Mouse (Mus musculus) stomach, embryonic 15.5 days (tissue): ENCODE results near the gene Cep68. TPM values are rescaled to one million over a fixed set of nuclear protein-coding genes. Genes with fewer than 3 reads are reported as not detected.

Experiments
- ATAC-seq: fragments of 200-750 bp; cut with Nextera tagmentation; 2 replicates; pipeline ENCODE4 v1.8.0; 2017; ENCODE audit warnings: low read depth, moderate number of reproducible peaks, moderate TSS enrichment; ENCODE audit not compliant: insufficient read depth, low FRiP score
- H3K27ac ChIP-seq: fragments of 300-500 bp; sonication (generic); 2 replicates; pipeline ENCODE4 v1.5.1; 2015; ENCODE audit warnings: mild to moderate bottlenecking, inconsistent platforms
- H3K27me3 ChIP-seq: fragments of 300-500 bp; sonication (generic); replicated peaks from 2 replicates; pipeline ENCODE4 v1.6.1; 2015; ENCODE audit warnings: inconsistent platforms
- H3K36me3 ChIP-seq: fragments of 300-500 bp; sonication (generic); 2 replicates; pipeline ENCODE4 v1.6.1; 2015; ENCODE audit warnings: inconsistent platforms
- H3K4me1 ChIP-seq: fragments of 300-500 bp; sonication (generic); 2 replicates; pipeline ENCODE4 v1.6.1; 2015; ENCODE audit warnings: inconsistent platforms
- H3K4me2 ChIP-seq: fragments of 300-500 bp; sonication (generic); 2 replicates; pipeline ENCODE4 v1.6.1; 2015; ENCODE audit warnings: mild to moderate bottlenecking, inconsistent platforms
- H3K4me3 ChIP-seq: fragments of 300-500 bp; sonication (generic); replicated peaks from 2 replicates; pipeline ENCODE4 v1.5.1; 2015; ENCODE audit warnings: inconsistent platforms
- H3K9ac ChIP-seq: fragments of 300-500 bp; sonication (generic); 2 replicates; pipeline ENCODE4 v1.6.1; 2015; ENCODE audit warnings: inconsistent platforms
- H3K9me3 ChIP-seq: fragments of 300-500 bp; sonication (generic); 2 replicates; pipeline ENCODE4 v1.6.1; 2016; ENCODE audit warnings: inconsistent platforms
- WGBS: fragments of 180-500 bp; shearing (Covaris S2); methylation state at CpG from one replicate; pipeline ENCODE4 v1.1.7; 2015; 5-methylcytosine and 5-hydroxymethylcytosine counted together
- polyA plus RNA-seq: library from polyadenylated mRNA; unstranded; fragments of >200 nt; fragmentation: Nextera tagmentation; extraction: Ambion mirVana; gene quantifications from 2 replicates; pipeline ENCODE4 v1.2.1, GENCODE M21; 2015

Gene Cep68
- polyA plus RNA-seq, 1 experiment from 2014 or later = 24.3 TPM

DNA sequence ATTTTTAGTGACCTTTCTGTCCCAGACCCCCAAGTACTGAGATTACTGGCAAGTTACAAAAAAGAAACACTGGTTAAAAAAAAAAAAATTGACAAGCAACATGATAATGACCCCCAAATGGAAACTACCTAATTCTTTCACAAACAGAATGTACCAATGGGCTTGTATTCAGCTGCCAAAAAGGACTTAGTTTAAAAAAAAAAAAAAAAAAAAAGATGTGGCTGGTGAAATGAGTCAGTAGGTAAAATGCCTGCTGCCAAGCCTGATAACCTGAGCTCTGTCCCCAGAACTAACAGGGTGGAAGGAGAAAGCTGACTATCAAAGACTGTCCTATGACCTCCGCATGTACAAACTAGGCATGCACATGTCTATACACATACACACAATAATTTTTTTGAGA, 32.0 kb downstream of the Cep68 start:
- no peak overlapping the region for H3K4me2 ChIP-seq
- H3K27me3 ChIP-seq = no peaks in the 10 kb centered on the region
- H3K36me3 ChIP-seq = peaks cover 19% of the 10 kb centered on the region; the same call in 1 of the 2 replicates
- H3K4me3 ChIP-seq = no peak overlapping the region
- H3K4me1 ChIP-seq = 0 out of 2 replicates have a peak, but pooled peaks cover 3% of the 10 kb centered on the region
- H3K9ac ChIP-seq = no peak overlapping the region
- no peak overlapping the region for H3K27ac ChIP-seq
- 97% methylated on average over 1 of the region's 1 CpGs for WGBS
- H3K9me3 ChIP-seq = no peaks in the 10 kb centered on the region
- no peak for ATAC-seq

DNA sequence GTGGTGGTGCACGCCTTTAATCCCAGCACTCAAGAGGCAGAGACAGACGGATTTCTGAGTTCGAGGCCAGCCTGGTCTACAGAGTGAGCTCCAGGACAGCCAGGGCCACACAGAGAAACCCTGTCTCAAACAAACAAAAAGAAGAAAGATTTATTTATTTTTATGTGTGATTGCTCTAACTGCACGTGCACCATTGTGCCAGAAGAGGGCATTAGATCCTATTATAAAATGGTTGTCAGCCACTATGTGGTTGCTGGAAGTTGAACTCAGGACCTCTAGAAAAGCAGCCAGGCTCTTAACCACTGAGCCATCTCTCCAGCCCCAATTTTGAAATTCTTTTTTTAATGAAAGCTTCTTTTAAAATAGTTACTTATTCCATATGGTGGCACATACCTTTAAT, 32.8 kb downstream of the Cep68 start:
- Histone ChIP-seq H3K27ac (no peak overlapping the region), H3K4me2 (no peak overlapping the region), H3K36me3 (peaks cover 19% of the 10 kb centered on the region; the same call in 1 of the 2 replicates), H3K9ac (no peak overlapping the region), H3K4me1 (0 out of 2 replicates have a peak, but pooled peaks cover 3% of the 10 kb centered on the region), H3K9me3 (no peaks in the 10 kb centered on the region), H3K27me3 (no peaks in the 10 kb centered on the region), H3K4me3 (no peak overlapping the region)
- ATAC-seq = no peak
- whole genome bisulfite sequencing = 89% methylated on average over 4 of the region's 4 CpGs

DNA sequence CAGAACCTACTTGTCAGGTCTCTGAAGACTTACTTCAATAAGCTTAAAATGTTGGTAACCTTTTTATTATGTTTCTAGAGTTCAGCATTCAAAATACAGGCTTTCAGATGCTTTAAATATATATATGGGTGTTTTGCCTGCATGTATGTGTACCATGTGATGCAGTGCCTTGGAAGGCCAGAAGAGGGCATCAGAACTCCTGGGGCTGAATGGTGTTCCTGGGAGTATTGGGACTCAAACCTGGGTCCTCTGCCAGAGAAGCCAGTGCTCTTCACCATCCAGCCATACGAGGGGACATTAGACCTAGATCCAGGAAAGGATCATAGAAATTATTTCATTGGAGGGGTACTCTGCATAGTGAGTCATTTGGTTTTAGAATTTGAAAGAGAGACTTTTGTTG, 34.5 kb downstream of the Cep68 start:
- Histone ChIP-seq H3K4me2 (no peak overlapping the region), H3K4me1 (0 out of 2 replicates have a peak, but pooled peaks cover 5% of the 10 kb centered on the region), H3K9ac (no peak overlapping the region), H3K9me3 (no peaks in the 10 kb centered on the region), H3K27me3 (no peaks in the 10 kb centered on the region), H3K27ac (no peak overlapping the region), H3K36me3 (0 out of 2 replicates have a peak, but pooled peaks cover 16% of the 10 kb centered on the region), H3K4me3 (no peak overlapping the region)
- 97% methylated on average over 1 of the region's 1 CpGs for WGBS
- no peak for ATAC-seq

DNA sequence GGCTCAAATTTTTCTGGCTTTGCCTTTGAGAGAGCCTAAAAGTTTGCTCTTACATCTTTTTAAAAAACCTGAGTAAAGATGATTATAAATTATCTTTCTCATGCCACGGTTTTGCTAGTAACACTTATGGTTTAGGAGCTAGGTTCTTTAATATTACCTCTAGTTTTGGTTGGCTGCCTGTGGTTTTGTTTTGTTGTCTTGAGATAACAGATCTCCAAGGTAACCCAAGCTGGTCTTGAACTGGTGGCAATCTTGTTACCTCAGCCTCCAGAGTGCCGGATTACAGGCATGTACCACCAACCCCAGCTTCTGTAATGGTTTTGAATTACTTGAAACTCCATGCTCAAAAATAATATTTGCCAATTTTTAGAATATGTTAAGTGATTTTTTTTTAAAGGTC, 37.4 kb downstream of the Cep68 start:
- no peak overlapping the region for H3K9ac ChIP-seq
- no peak overlapping the region for H3K27ac ChIP-seq
- H3K4me1 ChIP-seq = 0 out of 2 replicates have a peak, but pooled peaks cover 5% of the 10 kb centered on the region
- 0 out of 2 replicates have a peak, but pooled peaks cover 7% of the 10 kb centered on the region for H3K36me3 ChIP-seq
- H3K4me2 ChIP-seq = no peak overlapping the region
- WGBS = 73% methylated on average over 2 of the region's 2 CpGs
- no peaks in the 10 kb centered on the region for H3K27me3 ChIP-seq
- ATAC-seq = no peak
- no peak overlapping the region for H3K4me3 ChIP-seq
- no peaks in the 10 kb centered on the region for H3K9me3 ChIP-seq

DNA sequence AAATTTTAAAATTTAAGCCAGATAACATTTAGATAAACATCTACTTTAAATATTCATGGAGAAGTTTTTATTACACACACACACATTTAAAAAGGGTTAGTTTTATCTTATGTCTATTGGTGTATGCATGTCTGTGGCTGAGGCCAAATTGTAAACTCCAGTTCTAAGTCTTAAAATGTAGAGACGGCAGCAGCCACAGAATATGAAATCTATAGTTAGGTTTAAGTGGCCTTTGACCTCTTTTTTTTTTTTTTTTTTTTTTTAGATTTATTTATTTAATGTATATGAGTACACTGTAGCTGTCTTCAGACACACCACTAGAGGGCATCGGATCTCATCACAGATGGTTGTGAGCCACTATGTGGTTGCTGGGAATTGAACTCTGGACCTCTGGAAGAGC, 41.6 kb downstream of the Cep68 start:
- H3K27me3 ChIP-seq = no peaks in the 10 kb centered on the region
- H3K9ac ChIP-seq = no peak overlapping the region
- ATAC-seq = no peak
- H3K27ac ChIP-seq = no peak overlapping the region
- no peak overlapping the region for H3K4me3 ChIP-seq
- no peaks in the 10 kb centered on the region for H3K9me3 ChIP-seq
- 62% methylated on average over 2 of the region's 2 CpGs for WGBS
- H3K36me3 ChIP-seq = no peaks in the 10 kb centered on the region
- no peak overlapping the region for H3K4me2 ChIP-seq
- peaks cover 30% of the 10 kb centered on the region; the same call in 1 of the 2 replicates for H3K4me1 ChIP-seq

DNA sequence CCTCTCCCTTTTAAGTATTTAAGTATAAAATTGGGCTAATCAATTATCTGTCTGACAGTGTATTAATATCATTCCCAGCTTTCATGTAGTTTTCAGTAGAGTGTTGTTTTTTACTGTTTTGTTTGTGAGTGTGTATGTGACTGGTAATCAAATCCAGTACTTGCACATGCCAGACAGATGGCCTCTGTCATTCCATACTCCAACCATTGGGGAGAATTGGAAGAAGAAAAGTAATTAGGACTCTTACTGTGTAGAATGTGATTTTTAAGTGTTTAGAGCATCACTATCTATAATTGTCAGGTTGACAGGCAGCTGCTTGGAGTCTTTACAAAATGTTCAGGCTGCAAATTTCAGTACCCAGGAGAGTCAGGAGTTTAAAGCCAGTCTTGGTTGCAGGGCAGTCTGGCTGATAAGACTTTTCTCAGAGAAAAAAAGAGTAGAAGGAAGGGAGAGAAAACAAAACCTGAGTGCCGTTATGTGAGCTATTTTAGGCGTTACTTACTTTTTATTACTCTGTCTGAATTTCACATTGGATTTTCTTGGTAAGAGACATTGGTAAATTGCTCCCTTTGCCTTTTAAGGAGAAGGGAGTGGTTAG, 42.5 kb downstream of the Cep68 start:
- no peaks in the 10 kb centered on the region for H3K9me3 ChIP-seq
- H3K4me3 ChIP-seq = no peak overlapping the region
- H3K27ac ChIP-seq = no peak overlapping the region
- no peaks in the 10 kb centered on the region for H3K36me3 ChIP-seq
- H3K9ac ChIP-seq = no peak overlapping the region
- no peak for ATAC-seq
- H3K27me3 ChIP-seq = no peaks in the 10 kb centered on the region
- H3K4me1 ChIP-seq = peaks cover 30% of the 10 kb centered on the region; the same call in 1 of the 2 replicates
- 53% methylated on average over 2 of the region's 2 CpGs for WGBS
- no peak overlapping the region for H3K4me2 ChIP-seq

DNA sequence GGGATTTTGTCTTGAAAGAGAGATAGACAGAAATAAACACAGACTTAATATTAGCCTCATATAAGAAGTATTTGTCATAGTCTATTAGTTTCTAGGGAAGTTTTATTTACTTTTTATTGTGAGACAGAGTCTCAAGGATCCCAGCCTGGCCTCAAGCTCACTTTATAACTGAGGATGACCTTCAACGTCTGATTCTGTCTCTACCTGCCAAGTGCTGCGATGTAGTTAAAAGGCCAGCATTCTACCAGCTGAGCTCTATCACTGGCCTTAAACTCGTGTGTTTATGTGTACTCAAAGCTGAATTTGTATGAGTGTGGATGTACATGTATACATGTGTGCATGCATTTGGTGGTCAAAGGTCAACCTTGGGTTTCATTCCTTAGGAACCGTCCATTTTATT, 43.7 kb downstream of the Cep68 start:
- no peaks in the 10 kb centered on the region for H3K27me3 ChIP-seq
- ATAC-seq = no peak
- H3K4me1 ChIP-seq = peaks cover 27% of the 10 kb centered on the region; the same call in 1 of the 2 replicates
- H3K9me3 ChIP-seq = no peaks in the 10 kb centered on the region
- 0 out of 2 replicates have a peak overlapping the region, but pooled peaks have one; percentile 6 for H3K4me2 ChIP-seq
- H3K4me3 ChIP-seq = no peak overlapping the region
- no peak overlapping the region for H3K9ac ChIP-seq
- 53% methylated on average over 4 of the region's 4 CpGs for WGBS
- H3K36me3 ChIP-seq = no peaks in the 10 kb centered on the region
- no peak overlapping the region for H3K27ac ChIP-seq

DNA sequence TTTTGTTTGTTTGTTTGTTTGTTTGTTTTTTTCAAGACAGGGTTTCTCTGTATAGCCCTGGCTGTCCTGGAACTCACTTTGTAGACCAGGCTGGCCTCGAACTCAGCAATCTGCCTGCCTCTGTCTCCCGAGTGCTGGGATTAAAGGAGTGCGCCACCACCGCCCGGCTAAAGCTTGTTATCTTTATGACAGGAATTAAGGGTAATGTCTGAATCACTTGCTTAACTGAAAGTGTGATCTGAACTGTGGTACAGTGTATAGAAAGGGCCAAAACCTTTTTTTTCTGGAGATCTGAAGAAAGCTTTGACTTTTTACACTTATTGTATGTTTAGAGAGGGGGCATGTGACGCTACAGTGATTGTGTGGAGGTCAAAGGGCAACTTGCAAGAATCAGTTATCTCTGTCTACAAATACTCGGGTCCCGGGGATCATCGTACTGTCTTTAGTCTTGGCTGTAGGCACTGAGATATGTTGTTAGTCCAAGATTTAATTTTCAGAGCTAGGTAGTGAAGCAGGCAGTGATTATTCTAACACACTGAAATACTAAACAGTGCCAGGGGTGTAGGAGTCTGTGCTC, 44.3 kb downstream of the Cep68 start:
- Histone ChIP-seq H3K4me2 (0 out of 2 replicates have a peak overlapping the region, but pooled peaks have one; percentile 6), H3K4me3 (no peak overlapping the region), H3K9ac (no peak overlapping the region), H3K4me1 (peaks cover 27% of the 10 kb centered on the region; the same call in 1 of the 2 replicates), H3K36me3 (no peaks in the 10 kb centered on the region), H3K9me3 (no peaks in the 10 kb centered on the region), H3K27ac (no peak overlapping the region; the same call in 1 of the 2 replicates), H3K27me3 (no peaks in the 10 kb centered on the region)
- WGBS = 51% methylated on average over 9 of the region's 9 CpGs
- no peak for ATAC-seq

DNA sequence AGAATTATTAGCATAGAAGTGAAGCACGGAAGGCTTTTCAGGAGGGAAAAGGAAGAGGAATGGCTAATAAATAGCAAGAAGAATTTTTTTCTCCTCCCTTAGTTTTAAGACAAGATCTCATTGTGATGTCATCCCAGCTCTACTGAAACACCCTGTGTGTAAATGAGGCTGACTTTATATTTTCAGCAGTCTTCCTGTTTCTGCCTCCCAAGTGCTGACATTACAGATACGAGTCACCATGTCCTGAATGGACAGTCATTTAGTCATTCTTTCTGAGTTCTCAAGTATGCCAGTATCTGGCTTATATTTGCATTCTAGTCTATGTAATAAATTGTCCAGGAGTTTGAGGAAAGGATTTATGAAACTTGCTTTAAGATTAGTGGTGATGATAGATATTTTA, 44.9 kb downstream of the Cep68 start:
- Histone ChIP-seq H3K9me3 (no peaks in the 10 kb centered on the region), H3K27me3 (no peaks in the 10 kb centered on the region), H3K9ac (no peak overlapping the region), H3K36me3 (no peaks in the 10 kb centered on the region), H3K4me2 (peak overlapping the region; percentile 2; the same call in 1 of the 2 replicates), H3K27ac (no peak overlapping the region), H3K4me3 (no peak overlapping the region), H3K4me1 (peaks cover 27% of the 10 kb centered on the region; the same call in 1 of the 2 replicates)
- no peak for ATAC-seq
- WGBS = 61% methylated on average over 2 of the region's 2 CpGs

DNA sequence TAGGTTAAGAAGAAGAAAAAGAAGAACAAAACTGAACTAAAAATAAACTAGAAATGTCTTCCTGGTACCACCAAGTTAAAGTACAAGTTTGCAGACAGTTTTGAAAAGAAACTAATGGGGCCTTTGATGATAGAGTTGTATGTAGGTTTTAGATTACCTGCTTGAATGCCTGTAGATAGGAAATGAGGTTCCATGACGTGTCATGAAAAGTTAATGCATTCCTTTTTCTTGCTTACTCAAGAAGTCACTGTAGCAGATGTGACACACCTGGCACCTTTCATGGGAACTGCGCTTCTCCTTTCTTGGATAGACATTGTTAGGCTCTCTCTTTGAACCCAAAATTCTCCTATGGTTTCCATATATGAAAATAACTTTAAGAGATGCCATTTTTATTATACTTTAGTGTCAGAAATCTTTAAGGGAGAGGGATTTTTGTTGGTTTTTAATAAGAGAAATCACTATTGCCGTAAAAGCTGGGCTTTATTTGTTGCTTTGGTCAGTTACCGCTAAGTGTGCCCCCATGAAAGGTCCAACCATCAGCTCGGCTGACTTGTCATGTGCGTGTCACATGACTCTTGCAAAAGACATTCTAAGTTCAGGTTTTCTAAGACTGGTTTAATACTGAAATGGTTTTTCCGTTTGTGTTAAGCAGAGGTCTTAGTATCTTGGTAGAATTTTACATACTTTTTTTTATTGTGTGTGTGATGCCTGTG, 46.8 kb downstream of the Cep68 start:
- Histone ChIP-seq H3K4me2 (peak overlapping the region; percentile 65), H3K4me3 (peak overlapping the region; percentile 97), H3K27me3 (no peaks in the 10 kb centered on the region), H3K27ac (peak overlapping the region; percentile 97; the same call in 1 of the 2 replicates), H3K9ac (peak overlapping the region; percentile 98), H3K9me3 (no peaks in the 10 kb centered on the region), H3K36me3 (no peaks in the 10 kb centered on the region), H3K4me1 (peaks cover 27% of the 10 kb centered on the region; the same call in 1 of the 2 replicates)
- no peak for ATAC-seq
- 33% methylated on average over 7 of the region's 7 CpGs for WGBS

DNA sequence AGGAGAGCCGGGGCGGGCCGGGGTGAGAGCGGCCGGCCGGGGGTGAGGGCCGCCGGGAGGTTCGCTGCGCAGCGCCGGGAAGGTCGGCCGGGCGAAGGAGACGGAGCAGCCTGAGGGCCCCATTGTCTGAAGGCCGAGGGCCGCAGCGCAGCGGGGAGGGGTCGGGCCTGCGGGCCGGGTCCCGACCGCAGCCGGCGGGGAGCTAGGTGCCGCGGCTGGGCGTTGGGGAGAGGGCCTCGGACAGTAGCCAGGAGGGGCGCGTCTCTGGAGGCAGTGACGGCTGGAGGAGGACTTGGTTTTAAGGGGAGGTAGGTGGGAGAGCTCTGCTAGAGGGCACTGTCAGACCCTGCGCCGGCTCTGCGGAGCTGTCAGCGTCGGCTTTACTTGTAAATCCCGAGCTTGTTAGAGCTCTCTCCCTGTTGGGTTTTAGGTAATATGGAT, 47.5 kb downstream of the Cep68 start:
- H3K9me3 ChIP-seq = no peaks in the 10 kb centered on the region
- WGBS = under 1% methylated on average over 40 of the region's 40 CpGs
- H3K27ac ChIP-seq = peak overlapping the region; percentile 97
- peak overlapping the region; percentile 98 for H3K9ac ChIP-seq
- no peaks in the 10 kb centered on the region for H3K27me3 ChIP-seq
- peak; percentile 1; the same call in 1 of the 2 replicates for ATAC-seq
- H3K4me3 ChIP-seq = peak overlapping the region; percentile 97
- H3K4me1 ChIP-seq = peaks cover 27% of the 10 kb centered on the region; the same call in 1 of the 2 replicates
- H3K4me2 ChIP-seq = peak overlapping the region; percentile 65
- no peaks in the 10 kb centered on the region for H3K36me3 ChIP-seq
